Mouse (Mus musculus): ENCODE results near the gene Dop1b.
"Not testable (repeated sequence)": the region's sequence is repeated elsewhere in the genome, so short reads cannot be mapped to it uniquely, and the experiment has no call there.

Dop1b gene

GRCm38 (mm10) chr16:93711411-93712188 is at the start of gene Dop1b:
Gene Dop1b (plus strand): TSS chr16:93711904.
- peak; percentile 91 for DNase-seq (ENCODE audit: low read depth, low spot score)

GRCm38 (mm10) chr16:93667976-93668375 is 43.7 kb upstream of the Dop1b start:
- no peak for DNase-seq (ENCODE audit: low read depth, low spot score)

- no peak for DNase-seq (ENCODE audit: low read depth, low spot score)
Observed at GRCm38 (mm10) chr16:93669521-93669920, 42.2 kb upstream of the Dop1b start.

GRCm38 (mm10) chr16:93670466-93670865 is 41.2 kb upstream of the Dop1b start:
- not testable (repeated sequence) for DNase-seq (ENCODE audit: low read depth, low spot score)

GRCm38 (mm10) chr16:93671064-93671463 is 40.6 kb upstream of the Dop1b start:
- no peak for DNase-seq (ENCODE audit: low read depth, low spot score)

GRCm38 (mm10) chr16:93676376-93676775 is 35.3 kb upstream of the Dop1b start:
- DNase-seq (ENCODE audit: low read depth, low spot score) = no peak

GRCm38 (mm10) chr16:93678206-93678605 is 33.5 kb upstream of the Dop1b start:
- DNase-seq (ENCODE audit: low read depth, low spot score) = no peak

GRCm38 (mm10) chr16:93679165-93679564 is 32.5 kb upstream of the Dop1b start:
- DNase-seq (ENCODE audit: low read depth, low spot score) = no peak

GRCm38 (mm10) chr16:93682156-93682688 is 29.5 kb upstream of the Dop1b start:
- DNase-seq (ENCODE audit: low read depth, low spot score) = no peak

- DNase-seq (ENCODE audit: low read depth, low spot score) = no peak
Observed at GRCm38 (mm10) chr16:93682689-93683507, 28.8 kb upstream of the Dop1b start, which contains the start of gene Cbr3. Gene Cbr3 (plus strand): TSS chr16:93683215.

- DNase-seq (ENCODE audit: low read depth, low spot score) = no peak
Observed at GRCm38 (mm10) chr16:93683508-93684236, 28.0 kb upstream of the Dop1b start.

GRCm38 (mm10) chr16:93684441-93684840 is 27.3 kb upstream of the Dop1b start:
- no peak for DNase-seq (ENCODE audit: low read depth, low spot score)

- not testable (repeated sequence) for DNase-seq (ENCODE audit: low read depth, low spot score)
Observed at GRCm38 (mm10) chr16:93685783-93686182, 25.9 kb upstream of the Dop1b start.

GRCm38 (mm10) chr16:93686421-93686820 is 25.3 kb upstream of the Dop1b start:
- DNase-seq (ENCODE audit: low read depth, low spot score) = no peak

GRCm38 (mm10) chr16:93686945-93687344 is 24.8 kb upstream of the Dop1b start:
- peak; percentile 36 for DNase-seq (ENCODE audit: low read depth, low spot score)

- DNase-seq (ENCODE audit: low read depth, low spot score) = no peak
Observed at GRCm38 (mm10) chr16:93691206-93691841, 20.4 kb upstream of the Dop1b start.

- no peak for DNase-seq (ENCODE audit: low read depth, low spot score)
Observed at GRCm38 (mm10) chr16:93692744-93693143, 19.0 kb upstream of the Dop1b start.

- no peak for DNase-seq (ENCODE audit: low read depth, low spot score)
Observed at GRCm38 (mm10) chr16:93707116-93707515, 4.6 kb upstream of the Dop1b start.

- no peak for DNase-seq (ENCODE audit: low read depth, low spot score)
Observed at GRCm38 (mm10) chr16:93709217-93709616, 2.5 kb upstream of the Dop1b start.

- DNase-seq (ENCODE audit: low read depth, low spot score) = no peak
Observed at GRCm38 (mm10) chr16:93710924-93711323, 780 bp upstream of the Dop1b start.

- DNase-seq (ENCODE audit: low read depth, low spot score) = no peak
Observed at GRCm38 (mm10) chr16:93712189-93712885, 633 bp downstream of the Dop1b start.
